Mouse (Mus musculus): ENCODE data around the gene B3gnt2.

Gene B3gnt2

DNA sequence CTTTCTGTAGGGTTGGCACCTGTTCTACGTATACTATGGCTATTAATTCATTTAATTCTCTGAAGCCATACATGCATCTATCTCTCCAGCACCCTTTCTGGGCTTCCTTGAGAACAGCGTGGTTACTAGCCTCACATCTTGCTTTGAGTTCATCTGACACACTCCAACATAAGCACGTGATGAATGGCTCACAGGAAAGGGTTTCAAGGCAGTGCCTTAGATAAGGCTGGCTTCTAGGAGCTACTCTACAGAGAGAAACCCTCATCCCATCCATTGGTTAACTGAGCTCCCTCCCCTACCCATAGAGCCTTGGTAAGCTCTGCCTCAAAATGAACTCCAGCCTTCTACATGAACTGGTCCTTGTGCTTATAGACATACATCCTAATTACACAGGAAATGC lies 47.3 kb downstream of the B3gnt2 start:
- no peak for DNase-seq

- DNase-seq = no peak
Observed at GRCm38 (mm10) chr11:22811413-22811812, 49.3 kb downstream of the B3gnt2 start.

- no peak for DNase-seq
Observed at GRCm38 (mm10) chr11:22809465-22810096, 51.2 kb downstream of the B3gnt2 start.

DNA sequence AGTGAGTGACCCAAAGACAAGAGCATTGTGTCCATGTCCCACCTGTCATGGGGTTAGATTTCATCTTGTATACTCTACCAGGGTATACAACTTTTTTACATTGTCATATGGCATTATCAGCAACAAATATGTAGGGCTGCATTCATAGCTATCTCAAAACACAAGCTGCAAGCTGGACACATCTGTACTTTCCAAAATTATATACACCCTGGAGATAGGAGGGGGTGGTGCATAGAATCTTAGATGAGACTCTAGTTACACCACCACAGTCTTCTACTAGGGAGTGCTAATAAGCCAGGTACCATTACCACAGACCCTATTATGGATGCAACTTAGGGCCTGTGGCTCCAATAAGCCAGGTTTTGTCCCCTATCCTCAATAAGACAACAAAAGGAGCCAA lies 52.7 kb downstream of the B3gnt2 start:
- no peak for DNase-seq

- DNase-seq = no peak
Observed at GRCm38 (mm10) chr11:22805171-22805570, 55.6 kb downstream of the B3gnt2 start.

DNA sequence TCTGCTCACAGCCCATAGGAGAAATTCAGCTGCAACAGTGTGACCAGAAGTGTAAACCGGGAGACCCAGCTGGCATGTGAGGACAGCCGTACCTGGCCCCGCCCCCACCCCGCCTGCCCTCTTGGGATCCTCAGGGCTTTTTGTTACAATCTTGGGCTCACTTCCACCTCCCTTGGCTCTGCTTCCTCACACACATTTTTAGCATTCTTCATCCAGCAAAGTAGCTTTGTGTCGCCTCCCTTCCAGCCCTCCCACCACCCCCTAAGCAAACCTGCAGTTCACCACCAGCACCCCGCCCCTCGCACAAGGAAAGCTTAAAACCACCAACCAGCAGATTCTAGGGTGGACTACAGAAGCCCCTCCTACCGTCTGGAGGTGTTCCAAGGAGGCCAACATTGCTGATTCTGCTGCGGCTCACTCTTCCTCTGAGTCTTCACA lies 60.8 kb downstream of the B3gnt2 start:
- no peak for DNase-seq

- no peak for DNase-seq
Observed at GRCm38 (mm10) chr11:22798916-22799315, 61.8 kb downstream of the B3gnt2 start.

- DNase-seq = no peak
Observed at GRCm38 (mm10) chr11:22794734-22795133, 66.0 kb downstream of the B3gnt2 start.

DNA sequence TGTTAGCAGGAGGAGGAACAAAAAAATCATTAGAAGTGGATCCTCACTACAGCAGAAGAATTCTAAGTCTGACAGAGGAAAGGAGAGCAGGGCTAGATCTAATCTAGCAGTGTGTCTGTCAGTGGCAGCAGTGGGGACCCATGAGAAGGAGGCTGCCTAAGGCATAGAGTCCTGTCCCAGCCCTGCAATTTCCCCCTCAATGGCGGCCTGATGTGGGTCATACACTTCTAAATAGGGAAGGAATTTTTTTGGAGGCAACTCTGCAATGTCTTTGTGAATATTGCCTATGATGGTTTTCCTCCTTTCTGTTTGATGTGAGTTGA lies 66.9 kb downstream of the B3gnt2 start:
- DNase-seq = no peak

- no peak for DNase-seq
Observed at GRCm38 (mm10) chr11:22793176-22793880, 67.4 kb downstream of the B3gnt2 start.

DNA sequence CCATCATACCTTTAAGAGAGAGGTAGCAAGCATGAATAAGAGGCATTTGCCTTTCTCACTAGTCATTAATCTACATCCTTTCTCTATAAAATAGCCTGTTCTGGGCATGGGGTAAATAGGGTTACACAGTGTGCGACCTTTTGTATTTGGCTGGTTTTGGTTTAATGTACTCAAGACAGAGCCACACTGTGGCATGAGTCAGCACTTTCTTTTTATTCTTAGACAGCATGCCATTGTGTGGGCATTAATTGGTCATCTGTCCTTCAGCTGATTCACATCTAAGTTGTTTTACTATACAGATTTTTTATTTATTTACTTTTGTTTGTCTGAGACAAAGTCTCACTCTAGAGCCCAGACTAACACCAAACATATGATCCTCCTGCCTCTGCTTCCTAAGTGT lies 68.6 kb downstream of the B3gnt2 start:
- no peak for DNase-seq

DNA sequence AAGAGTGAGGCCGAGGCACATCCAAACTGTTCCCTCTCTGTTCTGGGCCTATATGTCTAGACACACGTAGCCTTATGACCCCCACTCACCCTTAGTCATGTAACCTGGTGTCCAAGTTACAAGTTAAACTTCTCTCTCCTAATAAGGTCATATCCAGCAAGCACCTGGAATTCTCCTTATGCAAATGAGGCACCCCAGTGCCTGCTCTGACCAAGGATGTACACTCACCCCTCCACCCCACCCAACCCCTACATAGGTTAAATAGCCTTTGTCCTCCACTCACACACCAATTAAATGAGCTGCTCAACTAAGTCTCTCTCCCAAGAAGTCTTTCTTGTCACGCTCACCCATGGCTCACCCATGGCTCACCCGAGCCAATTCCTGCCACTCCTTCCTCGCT lies 69.0 kb downstream of the B3gnt2 start:
- DNase-seq = no peak

- DNase-seq = no peak
Observed at GRCm38 (mm10) chr11:22787833-22788232, 72.9 kb downstream of the B3gnt2 start.

GRCm38 (mm10) chr11:22784477-22784876 lies 76.3 kb downstream of the B3gnt2 start:
- no peak for DNase-seq

DNA sequence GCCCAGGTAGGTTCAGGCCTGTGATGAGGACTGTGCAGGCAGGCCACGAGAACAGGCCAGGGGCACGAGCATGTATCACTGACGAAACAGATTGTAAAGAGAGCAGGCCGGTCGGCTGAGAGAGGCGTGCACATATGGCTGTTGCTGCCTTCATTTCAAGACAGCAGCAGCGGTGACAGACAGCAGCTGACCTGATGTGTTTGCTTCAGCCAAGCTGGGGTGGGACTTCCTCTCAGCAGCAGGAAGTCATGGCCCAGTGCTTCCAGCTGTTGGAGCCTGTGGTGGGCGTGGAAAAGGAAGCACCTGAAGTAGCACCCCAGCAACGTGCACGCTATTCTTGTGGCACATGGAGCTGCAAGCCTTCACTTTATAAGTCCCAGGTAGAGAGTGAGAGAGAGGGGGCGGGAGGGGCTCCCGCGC lies 78.0 kb downstream of the B3gnt2 start:
- no peak for DNase-seq

DNA sequence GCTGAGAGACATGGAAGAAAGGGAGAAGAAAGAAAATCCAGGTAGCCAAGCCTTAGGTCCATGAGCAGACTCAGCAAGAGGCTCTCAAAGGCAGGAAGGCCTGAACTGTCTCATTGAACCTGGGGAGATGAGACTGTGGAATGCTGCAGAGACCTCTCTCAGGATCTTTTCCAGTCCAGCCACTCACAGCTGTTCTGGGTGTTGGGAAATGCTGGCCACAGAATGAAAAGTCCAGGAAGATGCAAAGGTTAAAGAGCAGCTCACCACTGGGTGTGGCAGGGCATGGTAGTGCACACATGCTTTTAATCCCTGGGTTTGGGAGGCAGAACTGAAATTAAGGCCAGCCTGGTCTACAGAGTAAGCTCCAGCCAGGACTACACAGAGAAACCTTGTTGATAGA lies 79.6 kb downstream of the B3gnt2 start:
- DNase-seq = no peak

- no peak for DNase-seq
Observed at GRCm38 (mm10) chr11:22780761-22781160, 80.0 kb downstream of the B3gnt2 start.

GRCm38 (mm10) chr11:22779821-22780551 lies 80.8 kb downstream of the B3gnt2 start:
- no peak for DNase-seq

- no peak for DNase-seq
Observed at GRCm38 (mm10) chr11:22778596-22778995, 82.2 kb downstream of the B3gnt2 start.

GRCm38 (mm10) chr11:22777531-22777930 lies 83.2 kb downstream of the B3gnt2 start:
- DNase-seq = no peak

DNA sequence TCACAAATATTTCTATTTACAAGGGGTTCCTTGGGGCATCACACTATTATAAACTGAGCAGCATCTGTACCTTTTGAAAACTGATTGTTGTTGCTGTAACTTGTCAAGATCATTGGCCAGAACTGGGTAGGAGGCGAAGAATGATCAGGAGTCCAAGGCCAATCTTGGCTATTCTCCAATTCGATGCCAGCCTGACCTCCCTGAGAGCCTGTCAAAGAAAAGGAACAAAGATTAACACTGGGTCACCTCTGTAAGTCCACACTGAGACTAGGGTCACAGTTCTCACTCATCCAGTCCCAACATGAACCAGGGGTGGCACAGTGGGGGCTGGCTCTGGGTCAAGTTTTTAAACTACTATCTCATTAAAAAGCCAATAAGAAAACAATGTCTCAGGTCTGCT lies 85.9 kb downstream of the B3gnt2 start:
- no peak for DNase-seq

DNA sequence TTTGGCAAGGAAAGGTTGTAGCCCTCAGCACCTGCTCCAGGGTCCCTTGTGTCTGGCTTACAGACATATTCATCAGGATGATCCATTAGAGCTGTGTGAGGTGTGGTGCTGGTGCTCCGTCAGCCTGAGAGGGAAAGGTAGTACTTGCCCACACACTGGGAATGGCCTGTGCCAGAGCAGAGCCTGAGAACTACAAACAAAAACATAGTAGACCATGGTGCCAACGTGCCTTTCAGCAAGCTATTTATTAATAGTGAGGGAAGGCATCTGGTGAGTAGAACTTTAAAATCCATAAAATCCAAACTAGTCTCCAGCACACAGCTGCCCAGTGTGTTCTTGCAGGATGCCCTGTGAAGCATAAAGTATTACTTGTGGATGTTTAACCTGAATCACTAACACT lies 94.5 kb downstream of the B3gnt2 start:
- no peak for DNase-seq

GRCm38 (mm10) chr11:22765425-22765824 lies 95.3 kb downstream of the B3gnt2 start:
- DNase-seq = no peak

All from cerebellum, postnatal 25 days (tissue).